Mouse (Mus musculus): Measurements from ENCODE around the gene Mfge8. TPM values are rescaled to one million over a fixed set of nuclear protein-coding genes. Genes with fewer than 3 reads are reported as not detected.

Mfge8 gene
- 100 to 1,000 TPM; 146 to 168 TPM for total RNA-seq (2021)

DNA sequence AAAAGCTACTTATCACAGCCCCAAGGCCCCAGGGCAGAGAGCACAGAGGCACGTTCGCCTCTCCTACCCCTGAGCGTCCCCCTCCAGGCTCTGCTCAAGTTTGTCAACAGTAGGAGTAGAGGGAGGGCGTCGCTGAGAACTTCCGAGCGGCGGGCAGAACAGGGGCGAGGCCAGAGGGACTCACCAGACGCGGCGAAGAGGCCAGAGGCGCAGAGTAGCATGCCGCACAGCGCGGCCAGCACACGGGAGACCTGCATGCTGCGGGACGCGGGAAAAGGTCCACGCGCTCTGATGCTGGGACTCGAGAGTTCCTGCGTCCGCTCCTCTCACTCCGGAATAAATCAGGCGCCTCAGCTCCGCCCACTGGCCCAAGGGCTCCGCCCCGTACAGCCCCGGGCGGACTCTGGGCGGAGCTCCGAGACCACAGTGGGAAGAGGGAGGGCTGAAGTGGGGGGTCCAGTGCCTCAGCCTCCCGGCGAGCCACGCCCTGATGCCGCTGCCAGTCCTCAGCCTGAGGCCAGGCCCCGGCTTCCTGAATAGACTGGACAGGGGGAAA, at the start of gene Mfge8:
Gene Mfge8 (minus strand): TSS at position 350 of the 556 bp plus-strand sequence.
- DNase-seq (ENCODE audit: extremely low spot score in 1 of 2, low spot score in 1 of 2) = peak; percentile 50 to 56

DNA sequence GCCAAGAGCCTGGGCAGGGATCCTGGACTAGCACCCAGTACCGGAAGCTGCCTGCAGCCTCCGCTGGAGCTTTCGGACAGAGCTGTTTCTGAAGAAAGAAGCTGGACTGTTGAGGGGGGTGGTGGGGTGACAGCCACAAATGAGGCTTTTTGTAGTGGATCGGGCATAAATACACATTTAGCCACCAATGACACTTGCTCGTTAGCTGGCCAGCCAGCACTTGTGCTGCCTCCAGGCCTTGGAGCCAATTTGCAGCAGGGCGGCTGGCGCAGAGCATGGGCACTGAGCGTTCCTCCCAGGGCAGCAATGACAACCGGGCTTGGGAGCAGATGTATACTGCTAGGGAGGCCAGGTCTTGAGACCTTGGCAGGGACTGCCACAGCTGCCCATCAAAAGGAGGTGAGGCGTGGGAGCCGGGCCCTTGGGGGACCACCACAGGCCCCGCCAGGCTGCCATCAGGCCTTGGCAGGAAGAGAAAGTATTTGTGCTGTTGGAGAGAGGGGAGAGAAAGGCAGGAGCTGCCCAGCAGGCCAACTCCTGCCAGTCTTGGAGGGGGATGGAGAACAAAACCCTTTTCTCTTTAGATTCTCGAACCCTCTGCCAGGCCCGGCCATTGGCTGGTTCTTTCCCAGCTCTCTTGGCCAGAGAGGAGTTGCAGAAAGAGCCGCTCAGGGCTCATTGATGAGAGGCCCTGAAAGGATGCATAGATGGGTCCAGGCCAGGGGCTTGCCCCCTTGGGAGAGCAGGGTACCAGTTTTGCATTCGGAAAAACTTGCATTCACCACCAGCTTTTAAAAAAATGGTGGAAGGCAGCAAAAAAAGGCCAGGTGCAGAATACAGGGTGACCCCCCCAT, 45.9 kb upstream of the Mfge8 start:
- peak; percentile 36 to 43 for DNase-seq (ENCODE audit: extremely low spot score in 1 of 2, low spot score in 1 of 2)

GRCm38 (mm10) chr7:79193936-79194335, 45.1 kb upstream of the Mfge8 start:
- DNase-seq (ENCODE audit: extremely low spot score in 1 of 2, low spot score in 1 of 2) = no peak

DNA sequence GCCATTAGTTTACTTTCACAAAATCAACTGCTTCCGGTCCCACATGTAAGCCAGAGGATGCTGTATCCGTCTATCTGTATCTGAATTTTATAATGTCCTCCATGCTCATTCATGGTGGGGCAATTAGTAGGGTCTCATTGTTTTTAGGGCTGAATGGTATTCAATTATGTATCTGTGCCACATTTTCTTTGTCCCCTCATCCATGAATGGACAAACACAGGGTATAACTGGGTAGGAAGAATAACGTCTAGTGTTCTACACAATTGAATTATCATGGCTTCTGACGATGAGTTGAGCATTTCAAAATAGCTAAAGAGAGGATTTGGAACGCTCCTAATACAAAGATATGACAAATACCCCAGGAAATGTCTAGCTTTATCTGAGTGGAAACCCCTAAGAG, 42.6 kb upstream of the Mfge8 start:
- DNase-seq (ENCODE audit: extremely low spot score in 1 of 2, low spot score in 1 of 2) = no peak

- no peak for DNase-seq (ENCODE audit: extremely low spot score in 1 of 2, low spot score in 1 of 2)
Observed at GRCm38 (mm10) chr7:79190592-79190991, 41.7 kb upstream of the Mfge8 start.

GRCm38 (mm10) chr7:79189211-79189610, 40.4 kb upstream of the Mfge8 start:
- DNase-seq (ENCODE audit: extremely low spot score in 1 of 2, low spot score in 1 of 2) = no peak

GRCm38 (mm10) chr7:79187591-79187990, 38.7 kb upstream of the Mfge8 start:
- DNase-seq (ENCODE audit: extremely low spot score in 1 of 2, low spot score in 1 of 2) = no peak

DNA sequence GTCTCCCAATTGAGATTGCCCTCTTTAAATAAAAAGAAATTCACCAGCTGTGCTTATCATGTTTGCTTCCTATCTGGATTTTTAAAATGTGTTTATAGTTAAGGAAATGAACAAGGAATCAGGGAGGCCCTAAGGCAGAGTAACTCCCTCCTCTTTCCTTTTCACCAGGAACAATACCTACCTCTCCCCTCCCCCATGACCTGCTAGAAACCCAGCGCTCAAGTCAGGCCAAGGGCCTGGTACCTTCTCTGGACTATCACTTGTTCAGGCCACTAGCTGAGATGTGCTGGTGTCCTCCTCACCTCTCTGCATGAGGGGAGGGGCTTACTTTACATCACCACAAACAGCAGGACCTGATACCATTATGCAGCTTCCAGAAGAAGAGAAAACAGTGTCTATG, 34.6 kb upstream of the Mfge8 start:
- no peak for DNase-seq (ENCODE audit: extremely low spot score in 1 of 2, low spot score in 1 of 2)

- DNase-seq (ENCODE audit: extremely low spot score in 1 of 2, low spot score in 1 of 2) = no peak
Observed at GRCm38 (mm10) chr7:79173800-79174199, 24.9 kb upstream of the Mfge8 start.

GRCm38 (mm10) chr7:79171782-79172181, 22.9 kb upstream of the Mfge8 start:
- DNase-seq (ENCODE audit: extremely low spot score in 1 of 2, low spot score in 1 of 2) = no peak

DNA sequence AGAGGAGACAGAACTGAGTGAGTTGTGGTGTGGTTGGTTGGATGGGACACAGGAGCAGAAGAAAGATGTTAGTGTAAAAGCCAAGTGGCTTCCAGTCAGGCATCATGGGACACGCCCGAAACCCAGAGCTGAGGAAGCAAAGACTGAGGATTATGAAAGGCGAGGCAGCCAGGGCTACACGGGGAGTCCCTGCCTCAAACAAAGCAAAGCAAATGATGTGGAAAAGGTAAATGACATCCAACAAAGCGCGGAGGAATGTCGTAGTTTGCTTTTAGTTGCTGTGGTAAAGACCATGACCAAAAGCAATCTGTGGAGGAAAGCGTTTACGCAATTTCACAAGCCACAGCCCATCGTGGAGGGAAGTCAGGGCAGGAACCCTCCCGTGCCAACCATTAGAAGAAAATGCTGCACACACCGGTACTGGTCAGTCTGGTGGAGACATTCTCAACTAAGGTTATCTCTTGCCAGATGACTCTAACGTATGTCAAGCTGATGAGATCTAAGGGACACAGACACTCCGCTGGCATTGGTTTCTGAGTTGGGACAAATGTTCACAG, 18.2 kb upstream of the Mfge8 start:
- no peak for DNase-seq (ENCODE audit: extremely low spot score in 1 of 2, low spot score in 1 of 2)

- no peak for DNase-seq (ENCODE audit: extremely low spot score in 1 of 2, low spot score in 1 of 2)
Observed at GRCm38 (mm10) chr7:79159406-79159805, 10.5 kb upstream of the Mfge8 start.

GRCm38 (mm10) chr7:79149522-79149921, 662 bp upstream of the Mfge8 start:
- DNase-seq (ENCODE audit: extremely low spot score in 1 of 2, low spot score in 1 of 2) = no peak

DNA sequence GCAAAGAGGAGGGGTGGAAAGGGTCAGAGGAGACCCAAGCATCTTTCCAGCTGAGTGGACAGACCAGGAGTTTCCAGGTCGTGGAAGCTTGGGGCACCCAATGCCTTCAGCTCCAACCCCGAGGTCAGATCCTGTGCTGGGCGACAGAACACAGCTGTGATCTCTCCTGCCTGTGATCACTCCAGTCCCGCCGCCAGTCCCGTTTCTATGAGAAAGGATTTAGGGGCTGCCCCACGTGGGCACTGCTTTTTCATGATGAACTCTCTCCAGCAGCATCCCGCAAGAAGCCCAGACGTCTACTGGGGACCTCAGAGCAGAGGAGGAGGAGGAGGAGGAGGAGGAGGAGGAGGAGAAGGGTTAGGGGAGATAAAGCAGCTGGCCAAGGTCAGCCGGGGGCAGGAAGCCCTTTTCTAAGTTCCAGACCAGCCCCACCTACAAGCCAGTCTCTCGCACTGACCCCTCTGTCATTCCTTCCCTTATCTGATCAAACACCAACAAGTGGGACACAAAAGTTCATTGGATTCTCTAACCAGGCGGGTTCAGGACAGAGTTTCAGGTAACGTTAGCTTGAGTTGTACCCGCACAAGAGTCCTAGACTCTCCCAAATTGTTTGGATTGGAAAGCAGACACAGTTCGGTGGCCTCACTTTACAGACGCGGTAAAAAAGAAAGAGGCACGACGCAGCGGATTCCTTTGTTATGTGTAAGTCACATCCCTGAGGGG, 768 bp downstream of the Mfge8 start:
- DNase-seq (ENCODE audit: extremely low spot score in 1 of 2, low spot score in 1 of 2) = no peak

DNA sequence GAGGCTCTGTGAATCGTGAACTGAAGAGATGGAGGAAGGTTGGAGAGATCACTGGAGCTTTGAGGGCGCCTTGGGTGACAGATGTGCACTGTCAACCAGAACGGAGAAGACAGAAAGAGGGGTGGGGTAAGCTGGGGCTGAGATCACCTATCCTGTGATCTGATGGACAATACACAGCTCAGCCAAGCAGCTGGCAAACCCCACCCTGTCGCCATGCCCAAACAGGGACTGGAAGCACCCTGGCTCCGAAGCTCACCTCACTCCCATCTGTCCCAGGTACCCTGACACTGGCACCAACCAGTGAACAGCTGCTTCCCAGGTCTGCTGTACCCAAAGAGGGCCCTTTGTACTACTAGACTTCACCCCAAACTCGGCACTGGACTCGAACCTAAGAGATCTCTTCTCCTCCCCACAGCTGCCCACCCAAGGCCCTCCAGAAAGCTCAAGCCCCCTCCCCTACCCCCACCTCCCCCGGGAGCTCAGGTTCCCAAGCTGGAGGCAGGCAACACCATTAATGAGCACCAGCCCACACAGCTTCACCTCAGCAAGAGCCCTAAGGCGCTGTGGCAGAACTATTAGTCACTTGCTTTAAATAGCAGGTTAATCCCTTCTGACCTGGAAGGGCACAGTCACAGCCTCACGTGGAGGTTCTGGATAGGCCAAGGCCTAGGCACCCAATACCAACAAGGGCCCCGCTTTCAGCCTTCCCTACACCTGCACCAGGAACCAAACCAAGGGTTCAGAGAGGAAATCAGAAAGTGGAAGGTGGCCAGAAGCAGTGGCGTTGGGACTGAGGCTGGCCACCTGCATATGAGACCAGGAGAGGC, 1.6 kb downstream of the Mfge8 start:
- no peak for DNase-seq (ENCODE audit: extremely low spot score in 1 of 2, low spot score in 1 of 2)

GRCm38 (mm10) chr7:79140897-79141296, 8.0 kb downstream of the Mfge8 start:
- DNase-seq (ENCODE audit: extremely low spot score in 1 of 2, low spot score in 1 of 2) = peak; percentile 74 to 85

DNA sequence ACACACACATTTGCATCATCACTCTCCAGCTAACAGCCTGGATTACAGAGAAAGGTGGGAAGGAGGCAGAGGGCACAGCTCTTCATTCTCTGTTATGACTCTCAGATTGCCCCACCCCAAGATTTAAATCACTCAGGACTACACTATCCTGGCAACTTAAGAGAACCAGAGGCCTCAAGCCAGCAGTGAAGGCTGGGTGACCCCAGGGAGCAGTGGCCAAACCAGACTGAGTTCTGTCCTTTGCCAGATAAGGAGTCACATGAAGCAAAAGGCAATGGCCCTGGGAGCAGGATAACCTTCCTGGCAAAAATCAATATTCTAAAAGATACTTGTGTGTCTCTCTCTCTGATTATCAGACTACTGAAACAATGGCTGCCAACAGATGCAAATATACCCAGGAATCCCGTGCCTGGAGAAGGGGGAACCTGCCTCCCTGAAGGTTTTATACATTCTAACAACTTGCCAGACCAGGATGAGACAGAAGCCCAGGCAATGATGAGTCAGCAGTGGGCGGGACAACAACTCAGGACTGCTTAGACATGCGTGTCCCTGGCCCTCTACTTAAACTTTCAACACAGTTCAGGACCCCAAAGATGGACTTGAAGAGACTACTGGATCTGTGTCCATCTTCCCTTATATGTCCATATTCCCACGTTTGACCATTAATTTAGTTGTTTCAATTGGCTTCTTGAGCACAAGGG, 8.8 kb downstream of the Mfge8 start:
- no peak for DNase-seq (ENCODE audit: extremely low spot score in 1 of 2, low spot score in 1 of 2)

GRCm38 (mm10) chr7:79139328-79139824, 9.5 kb downstream of the Mfge8 start:
- DNase-seq (ENCODE audit: extremely low spot score in 1 of 2, low spot score in 1 of 2) = no peak

DNA sequence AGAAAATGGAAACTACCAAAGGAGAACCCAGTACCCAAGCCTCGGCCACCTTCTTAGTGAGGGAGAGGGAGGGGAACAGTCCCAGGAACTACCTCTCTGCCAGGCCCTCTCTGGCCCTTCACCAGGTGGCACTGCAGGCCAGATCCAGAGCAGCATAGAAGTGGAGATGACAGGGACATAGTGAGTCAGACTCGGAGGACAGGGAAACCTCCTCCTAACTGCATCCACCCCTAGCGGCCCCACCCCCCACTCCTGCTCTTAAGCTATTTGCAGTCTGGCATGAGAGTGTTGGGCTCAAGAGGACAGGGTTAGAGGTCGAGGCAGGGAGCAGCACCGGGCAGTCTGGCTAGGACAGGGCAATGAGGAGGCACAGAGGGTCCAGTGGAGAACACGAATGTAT, 15.5 kb downstream of the Mfge8 start:
- DNase-seq (ENCODE audit: extremely low spot score in 1 of 2, low spot score in 1 of 2) = no peak

Data from layer of hippocampus, postnatal 25 days (tissue).